Mouse (Mus musculus) colon, adult 2 months (tissue): ENCODE results near the gene Shroom3. TPM values are rescaled to one million over a fixed set of nuclear protein-coding genes. Genes with fewer than 3 reads are reported as not detected.

Source experiments
- polyA plus RNA-seq: library from polyadenylated mRNA; depleted of rRNA; stranded (reverse); fragments of >200 nt; gene quantifications from 2 replicates; pipeline ENCODE4 v1.2.3, GENCODE M21; 2012; rRNA removed

Shroom3 gene
- polyA plus RNA-seq: 104 and 118 TPM in 2 replicates

DNA sequence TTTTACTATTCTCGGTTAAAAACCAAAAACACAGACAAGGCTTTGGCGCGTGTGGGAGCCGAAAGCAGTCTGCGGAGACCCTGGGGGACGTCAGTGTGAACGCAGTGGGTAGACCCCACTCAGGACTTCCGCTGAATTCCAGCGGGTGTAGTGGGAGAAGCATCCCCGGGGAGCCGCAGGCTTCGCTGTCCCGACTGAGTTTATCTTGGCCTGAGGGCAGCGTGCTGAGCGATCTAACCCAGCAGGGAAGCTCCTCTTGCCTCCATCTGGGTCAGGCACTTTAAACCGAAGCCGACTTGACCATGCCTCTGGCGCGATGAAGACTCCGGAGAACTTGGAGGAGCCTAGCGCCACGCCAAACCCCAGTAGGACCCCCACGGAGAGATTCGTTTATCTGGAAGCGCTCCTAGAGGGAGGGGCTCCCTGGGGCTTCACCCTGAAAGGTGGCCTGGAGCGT lies at the start of gene Shroom3:
Shroom3 (plus strand) TSS at position 85 of the 457 bp plus-strand sequence.

DNA sequence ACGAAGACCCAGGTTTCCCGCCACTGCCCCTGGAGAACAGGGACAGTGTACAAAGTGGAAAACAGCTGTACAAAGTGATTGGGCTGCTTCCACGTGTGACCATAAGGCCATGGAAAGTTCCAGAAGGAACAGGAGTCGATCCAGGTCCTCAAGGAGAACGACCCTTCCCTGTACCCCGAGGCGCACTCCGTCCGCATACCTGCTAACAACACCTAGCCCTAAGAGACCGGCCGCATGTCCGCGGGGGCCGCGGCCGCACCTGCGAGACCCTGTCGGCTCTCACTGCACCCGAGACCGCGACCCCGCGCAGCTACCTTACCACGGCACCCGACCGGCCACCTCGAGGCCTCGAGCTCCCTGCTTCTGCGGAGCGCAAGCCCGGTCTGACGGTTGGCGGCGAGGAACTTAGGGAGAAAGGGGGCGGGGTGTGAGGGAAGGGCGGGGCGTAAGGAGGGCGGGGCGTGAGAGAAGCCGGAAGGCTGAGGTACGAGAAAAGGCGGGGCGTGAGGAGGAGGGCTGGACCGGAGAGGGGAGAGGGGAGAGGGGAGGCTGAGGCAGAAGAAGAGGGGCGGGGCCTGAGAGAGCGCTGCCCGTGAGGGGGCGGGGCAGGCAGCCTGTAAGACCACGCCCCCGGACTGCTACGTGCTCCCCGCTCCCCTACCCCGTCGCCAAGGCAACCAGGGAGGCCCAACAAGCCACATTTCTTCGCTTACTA lies 8.2 kb upstream of the Shroom3 start, which contains the start of gene Ccdc158:
Ccdc158 (minus strand) TSS at position 413 of the 715 bp plus-strand sequence.

Other genes starting within 250 kb of the Shroom3 start
- 7.5 and 8.1 TPM in 2 replicates for gene Nup54, start 248.2 kb upstream of the Shroom3 start, polyA plus RNA-seq
- gene Scarb2, start 176.6 kb upstream of the Shroom3 start, polyA plus RNA-seq: 22.5 and 23.1 TPM in 2 replicates
- gene Fam47e, start 128.4 kb upstream of the Shroom3 start, polyA plus RNA-seq: not detected in 2 replicates
- gene Stbd1, start 80.4 kb upstream of the Shroom3 start, polyA plus RNA-seq: 2.1 and 2.4 TPM in 2 replicates
- gene Ccdc158, start 8.2 kb upstream of the Shroom3 start, polyA plus RNA-seq: 0.03 TPM in 1 of 2 replicates, not detected in the other